Mouse (Mus musculus): ENCODE data around the gene Lpo.
A peak's percentile ranks its signal among the peaks of the same experiment; 100 is the strongest.

Lpo gene

DNA sequence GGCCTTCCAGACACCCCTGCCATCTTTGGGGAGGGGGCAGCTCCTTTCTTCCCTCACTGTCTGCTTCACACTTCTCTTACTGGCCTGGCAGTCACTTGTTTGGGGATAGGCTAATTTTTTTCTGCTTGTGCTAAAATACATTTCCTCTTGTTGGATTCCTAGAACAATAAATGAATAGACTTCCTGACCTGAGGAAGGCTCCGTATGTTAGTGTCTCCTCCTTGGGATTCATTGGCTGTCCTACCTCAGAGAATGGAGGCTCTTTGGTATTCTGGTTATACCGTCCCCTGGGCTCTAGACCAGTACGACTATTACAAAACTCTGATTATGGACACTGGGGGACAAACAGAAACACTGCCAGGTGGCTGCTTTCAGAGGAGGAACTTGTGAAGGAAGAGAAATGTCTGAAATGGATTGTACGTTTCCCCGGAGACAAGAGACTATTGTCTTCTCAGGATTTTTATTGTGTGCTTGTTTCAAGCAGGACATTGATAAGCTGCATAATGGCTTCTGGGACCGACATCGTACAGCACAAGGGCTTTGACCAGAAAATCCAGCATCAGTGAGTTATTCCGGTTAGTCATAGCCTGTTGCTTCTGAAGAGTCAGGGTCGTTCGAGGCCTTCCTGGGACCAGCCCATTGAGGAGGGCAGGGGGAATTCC is at the start of gene Lpo:
Lpo (minus strand) TSS at position 51 of the 662 bp plus-strand sequence.
- no peak for DNase-seq

GRCm38 (mm10) chr11:87875436-87875835 is 47.3 kb upstream of the Lpo start, which contains the start of gene Epx:
TSS of gene Epx (minus strand) at chr11:87875536.
- DNase-seq = no peak

GRCm38 (mm10) chr11:87871766-87872165 is 43.7 kb upstream of the Lpo start:
- no peak for DNase-seq

- DNase-seq = no peak
Observed at GRCm38 (mm10) chr11:87870096-87870495, 42.0 kb upstream of the Lpo start.

GRCm38 (mm10) chr11:87866891-87867290 is 38.8 kb upstream of the Lpo start:
- peak in 1 of 2 experiments; percentile 26 for DNase-seq

DNA sequence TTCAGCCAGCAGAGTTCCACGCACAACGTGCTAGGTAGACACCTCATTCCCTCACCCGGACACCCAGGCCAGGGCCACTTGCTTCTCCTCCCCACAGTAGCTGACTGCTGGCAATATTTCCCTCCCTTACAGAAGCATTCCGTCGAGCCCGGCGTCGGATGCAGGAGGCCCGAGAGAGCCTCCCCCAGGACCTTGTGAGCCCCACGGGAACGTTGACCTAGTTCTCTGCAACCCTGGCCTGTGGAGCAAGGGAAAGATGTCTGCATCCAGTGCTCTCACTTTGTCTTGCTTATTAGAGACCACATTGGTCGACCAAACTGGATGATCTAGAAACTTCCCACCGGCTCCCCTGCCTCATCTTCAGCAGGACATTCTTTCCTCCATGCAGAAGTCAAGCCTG is 34.7 kb upstream of the Lpo start:
- DNase-seq = no peak

GRCm38 (mm10) chr11:87860426-87860825 is 32.3 kb upstream of the Lpo start:
- no peak for DNase-seq

DNA sequence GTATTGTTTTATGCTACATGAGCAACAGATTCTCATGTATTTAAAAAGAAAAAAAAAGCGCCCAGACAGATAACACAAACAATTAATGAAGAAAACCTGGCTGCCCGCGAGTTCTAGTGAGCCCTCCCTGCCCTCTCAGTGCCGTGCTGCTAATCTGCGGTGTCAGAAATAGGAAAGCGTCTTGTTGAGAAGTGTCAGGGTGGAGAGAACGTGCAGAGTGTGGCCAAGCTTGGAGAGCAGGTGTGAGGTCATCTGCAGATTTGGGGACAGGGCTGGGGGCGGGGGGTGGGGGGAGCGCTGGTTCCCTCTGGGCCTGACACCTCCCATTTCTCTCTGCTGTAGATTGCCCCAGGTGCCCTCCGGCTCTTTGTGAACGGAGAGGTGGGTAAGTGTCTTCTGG is 31.2 kb upstream of the Lpo start:
- no peak for DNase-seq

GRCm38 (mm10) chr11:87854550-87854949 is 26.5 kb upstream of the Lpo start:
- no peak for DNase-seq

GRCm38 (mm10) chr11:87853597-87853954 is 25.5 kb upstream of the Lpo start:
- peak in 1 of 2 experiments; percentile 34 for DNase-seq

DNA sequence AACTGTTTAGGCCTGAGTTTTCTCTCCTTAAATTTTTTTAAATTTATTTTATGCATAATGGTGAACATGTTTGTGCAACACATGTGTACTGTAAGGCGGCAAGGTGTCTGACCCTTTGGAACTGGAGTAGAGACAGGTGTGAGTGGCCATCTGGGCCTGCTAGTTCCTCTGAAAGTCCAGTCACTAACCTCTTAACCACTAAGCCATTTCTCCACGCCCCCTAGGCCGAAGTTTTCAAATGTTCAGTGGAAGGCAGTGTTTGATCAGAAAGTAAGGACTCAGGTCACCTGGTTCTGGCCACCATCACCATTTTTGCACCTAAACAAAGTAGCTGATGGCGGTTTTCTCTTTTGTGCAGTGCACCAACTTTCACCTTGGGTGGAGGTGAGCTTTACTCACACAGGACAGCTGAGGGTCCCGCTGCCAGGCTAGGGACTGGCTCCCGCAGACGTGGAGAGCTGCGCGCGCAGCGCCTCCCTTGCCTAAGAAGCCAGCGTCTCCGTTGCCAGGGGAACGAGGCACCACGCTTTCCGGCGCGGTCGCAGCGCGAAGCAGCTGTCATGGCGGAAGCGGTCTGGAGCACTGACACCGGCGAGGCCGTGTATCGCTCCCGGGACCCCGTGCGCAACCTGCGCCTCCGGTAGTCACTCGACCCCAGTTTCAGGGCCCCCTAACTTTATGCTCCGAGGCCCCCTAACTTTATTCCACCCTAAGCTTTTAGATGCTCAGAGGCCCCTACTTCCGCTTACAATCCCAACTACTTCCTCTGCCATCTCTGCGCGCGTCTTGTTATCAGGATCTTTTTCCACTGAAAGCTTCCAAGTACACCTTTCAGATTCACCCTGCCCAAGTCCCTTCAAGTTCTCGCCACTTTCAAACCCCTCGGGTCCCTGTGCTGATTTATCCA is 24.9 kb upstream of the Lpo start, which contains the start of gene Mks1:
Mks1 (plus strand) TSS at position 526 of the 907 bp plus-strand sequence.
- peak; percentile 92 to 95 for DNase-seq

DNA sequence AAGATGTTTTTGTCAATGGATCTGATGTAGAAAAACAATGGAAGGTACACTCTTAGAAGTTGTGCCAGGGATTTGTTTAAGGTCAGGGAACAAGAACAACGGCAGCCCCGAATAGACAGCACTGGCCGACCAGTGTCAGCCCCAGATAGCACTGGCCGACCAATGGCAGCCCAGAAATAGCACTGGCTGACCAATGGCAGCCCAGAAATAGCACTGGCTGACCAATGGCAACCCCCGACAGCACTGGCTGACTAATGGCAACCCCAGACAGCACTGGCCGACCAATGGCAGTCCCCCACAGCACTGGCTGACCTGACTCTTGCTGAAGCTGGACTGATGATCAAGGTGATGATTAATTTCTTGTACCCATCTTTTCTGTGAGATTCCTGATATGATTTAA is 19.8 kb upstream of the Lpo start:
- no peak for DNase-seq

DNA sequence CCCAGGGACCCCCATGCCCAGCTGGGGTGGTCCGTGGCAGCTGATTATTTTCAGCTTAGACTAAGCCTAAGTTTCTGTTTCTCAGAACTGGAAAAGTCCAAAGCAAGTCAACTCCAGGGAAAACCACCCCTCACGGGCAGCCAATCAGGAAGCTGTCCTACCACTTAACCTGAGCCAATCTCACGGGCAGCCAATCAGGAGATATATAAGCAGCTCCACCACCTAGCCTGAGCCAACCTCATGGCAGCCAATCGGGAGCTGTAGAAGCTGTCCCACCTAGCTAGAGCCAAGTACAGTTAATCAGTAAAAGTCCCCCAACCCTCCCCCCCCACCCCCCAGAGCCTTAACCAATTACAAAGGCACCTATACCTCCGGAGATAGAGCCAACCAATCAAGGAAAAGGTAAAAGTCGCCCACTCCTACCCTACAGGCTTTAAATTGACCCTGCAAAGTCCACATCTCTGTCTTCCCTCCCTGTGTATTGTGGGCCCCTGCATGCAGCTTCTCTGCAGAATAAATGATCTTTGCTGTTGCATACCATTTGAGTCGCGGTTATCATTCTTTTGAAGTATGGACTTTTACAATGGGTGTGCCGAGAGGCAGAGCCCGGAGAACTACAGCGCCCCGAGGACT is 19.0 kb upstream of the Lpo start:
- DNase-seq = no peak

GRCm38 (mm10) chr11:87841436-87841835 is 13.3 kb upstream of the Lpo start:
- DNase-seq = no peak

DNA sequence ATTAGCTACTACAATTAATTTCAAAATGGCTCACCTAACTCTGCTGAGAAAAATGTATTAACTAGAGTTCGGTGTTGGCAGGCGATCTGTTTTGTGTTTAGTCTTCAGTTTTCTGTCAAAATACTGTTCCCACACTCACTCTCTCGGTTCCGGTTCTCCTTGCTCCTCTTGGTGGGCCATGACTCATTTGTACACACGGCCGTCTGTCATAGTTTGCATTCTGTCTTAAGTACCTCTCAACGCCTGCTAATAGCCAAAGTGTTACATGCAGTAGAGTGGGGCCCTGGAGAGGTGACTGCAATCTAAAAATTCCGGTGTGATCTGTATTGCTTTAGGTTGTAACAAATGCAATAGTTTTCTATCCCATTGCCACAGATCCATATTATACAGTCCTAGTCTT is 12.6 kb upstream of the Lpo start:
- no peak for DNase-seq

GRCm38 (mm10) chr11:87821502-87821901 is 6.6 kb downstream of the Lpo start:
- DNase-seq = no peak

DNA sequence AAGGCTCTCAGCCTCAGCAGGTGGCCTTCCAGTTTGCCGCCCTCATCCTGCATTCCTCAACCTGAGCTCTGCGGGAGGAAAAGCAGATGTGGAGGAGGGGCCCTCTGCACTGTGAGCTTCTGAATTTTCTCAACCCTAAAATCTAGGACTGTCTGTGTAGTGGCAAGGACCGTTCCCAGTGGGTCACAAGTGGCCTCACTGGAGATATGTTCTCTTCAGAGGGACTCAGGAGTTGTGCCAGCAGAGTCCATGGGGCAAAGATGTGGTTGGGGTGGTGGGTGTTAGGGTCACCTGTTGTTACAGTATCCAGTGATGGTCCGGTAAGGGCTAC is 10.7 kb downstream of the Lpo start:
- DNase-seq = no peak

DNA sequence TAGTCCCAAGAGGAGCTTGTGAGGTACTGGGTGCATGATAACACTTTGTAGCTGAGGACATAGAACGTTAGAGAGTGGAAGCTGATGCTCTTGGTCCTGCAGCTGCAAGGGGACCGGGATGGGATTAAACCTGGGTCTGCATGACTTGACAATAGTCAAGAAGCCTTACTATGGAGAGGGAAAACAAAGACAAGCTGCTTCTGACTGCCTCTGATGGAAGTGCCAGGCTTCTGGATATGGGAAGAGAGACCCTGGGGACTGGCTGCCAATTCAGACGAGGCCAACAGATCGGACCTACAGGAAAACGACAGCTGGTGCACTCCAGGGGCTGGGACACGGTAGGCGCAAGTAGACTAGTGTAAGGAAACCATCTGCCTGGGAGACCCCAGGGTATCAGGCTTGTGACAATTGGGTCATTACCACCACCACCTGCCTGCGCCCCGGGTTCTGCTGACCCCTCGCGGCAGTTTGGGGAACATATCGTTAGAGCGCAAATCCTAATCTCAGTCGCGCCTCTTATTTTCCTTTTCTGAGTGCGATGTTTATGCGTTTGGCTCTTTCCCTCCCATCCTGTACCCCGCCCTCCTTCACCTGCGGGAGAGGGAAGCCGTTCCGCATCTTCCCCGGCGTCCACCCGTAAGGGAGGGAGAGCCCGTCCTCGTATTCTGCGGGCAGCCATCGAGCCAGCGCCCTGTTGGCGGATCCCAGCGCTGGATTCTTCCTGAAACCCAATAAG is 11.2 kb downstream of the Lpo start:
- peak; percentile 86 to 88 for DNase-seq

DNA sequence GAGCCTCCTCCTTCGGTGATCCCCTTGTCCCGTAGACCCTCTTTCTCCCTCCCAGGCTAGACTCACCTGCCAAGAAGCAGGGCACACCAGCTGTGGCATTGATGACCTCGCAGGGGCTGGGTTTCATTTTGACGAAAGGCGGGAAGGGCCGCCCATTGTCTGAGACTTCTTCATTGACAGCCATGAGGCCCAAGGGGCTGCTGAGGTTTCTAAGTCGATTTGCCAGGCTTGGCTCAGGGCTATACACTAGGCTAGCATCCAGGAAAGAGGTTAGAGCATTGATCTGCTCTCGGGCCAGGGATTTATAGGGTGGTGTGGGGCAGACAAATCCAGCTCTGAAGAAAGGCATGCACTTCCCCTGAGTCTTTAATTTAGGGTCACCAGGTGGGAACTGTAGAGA is 13.3 kb downstream of the Lpo start:
- DNase-seq = no peak

- DNase-seq = no peak
Observed at GRCm38 (mm10) chr11:87811396-87811795, 16.7 kb downstream of the Lpo start.

- no peak for DNase-seq
Observed at GRCm38 (mm10) chr11:87808236-87808635, 19.9 kb downstream of the Lpo start.

DNA sequence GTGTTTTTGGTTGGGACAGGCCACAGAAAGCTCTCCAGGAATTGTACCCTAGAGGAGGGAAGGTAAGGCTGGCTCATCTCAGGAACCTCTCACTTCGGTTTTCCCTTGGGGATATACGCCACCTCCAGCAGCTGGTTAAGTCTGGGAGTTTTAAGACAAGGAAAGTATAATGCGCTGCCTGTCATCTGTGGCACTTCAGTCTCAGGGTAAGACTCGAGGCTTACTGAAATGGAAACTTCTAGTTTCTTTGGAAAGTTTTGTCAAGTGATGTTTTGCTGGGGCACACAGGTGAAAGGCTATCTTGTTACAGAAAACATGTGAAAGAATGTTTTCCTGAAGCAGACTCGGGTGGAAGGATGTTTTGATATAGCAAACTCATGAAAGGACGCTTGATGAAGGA is 20.7 kb downstream of the Lpo start:
- no peak for DNase-seq

GRCm38 (mm10) chr11:87805448-87805847 is 22.6 kb downstream of the Lpo start:
- DNase-seq = peak in 1 of 2 experiments; percentile 48
